Mouse (Mus musculus) intestine, embryonic 14.5 days (tissue): ENCODE measurements at regions not wholly inside any gene's neighbourhood (a gene's known extent, or its start where the extent isn't known, plus 50 kb on each side); places are given as distances from the start of the nearest gene placed in this dataset.
A peak's percentile ranks its signal among the peaks of the same experiment; 100 is the strongest.

ENCODE experiments used
- ATAC-seq: fragments of 200-750 bp; cut with Nextera tagmentation; replicated peaks from 2 replicates; pipeline ENCODE4 v1.8.0; 2017; ENCODE audit warnings: low read depth, moderate number of reproducible peaks, moderate TSS enrichment, moderate library complexity; ENCODE audit not compliant: low FRiP score, low TSS enrichment
- DNase-seq: peaks from one replicate; pipeline ENCODE4 v3.0.0-alpha.2; 2018; ENCODE audit warnings: low spot score
- H3K27ac ChIP-seq: fragments of 300-500 bp; sonication (generic); 2 replicates; pipeline ENCODE4 v1.5.1; 2014; ENCODE audit warnings: low read depth, mild to moderate bottlenecking, control low read depth
- H3K27me3 ChIP-seq: fragments of 300-500 bp; sonication (generic); replicated peaks from 2 replicates; pipeline ENCODE4 v1.6.1; 2014; ENCODE audit warnings: low read length, control low read depth; ENCODE audit not compliant: control insufficient read depth, insufficient read depth
- H3K36me3 ChIP-seq: fragments of 300-500 bp; sonication (generic); 2 replicates; pipeline ENCODE4 v1.6.1; 2014; ENCODE audit warnings: low read length, control low read depth; ENCODE audit not compliant: control insufficient read depth, insufficient read depth
- H3K4me1 ChIP-seq: fragments of 300-500 bp; sonication (generic); replicated peaks from 2 replicates; pipeline ENCODE4 v1.6.1; 2014; ENCODE audit warnings: low read length, control low read depth, mixed read lengths; ENCODE audit not compliant: control insufficient read depth, insufficient read depth
- H3K4me2 ChIP-seq: fragments of 300-500 bp; sonication (generic); 2 replicates; pipeline ENCODE4 v1.6.1; 2014; ENCODE audit warnings: low read length
- H3K4me3 ChIP-seq: fragments of 300-500 bp; sonication (generic); 2 replicates; pipeline ENCODE4 v1.5.1; 2014; ENCODE audit warnings: low read depth, low read length, control low read depth, mixed read lengths
- H3K9ac ChIP-seq: fragments of 300-500 bp; sonication (generic); 2 replicates; pipeline ENCODE4 v1.6.1; 2014; ENCODE audit warnings: mild to moderate bottlenecking, low read length
- H3K9me3 ChIP-seq: fragments of 300-500 bp; sonication (generic); 2 replicates; pipeline ENCODE4 v1.6.1; 2016; ENCODE audit warnings: low read length, control low read depth; ENCODE audit not compliant: control insufficient read depth
- WGBS: fragments of 180-500 bp; shearing (Covaris S2); extraction: QIAGEN DNeasy Blood & Tissue Kit; methylation state at CpG from one replicate; pipeline ENCODE4 v1.1.7; 2014; 5-methylcytosine and 5-hydroxymethylcytosine counted together

GRCm38 (mm10) chr3:52466984-52467565, 198.9 kb downstream of the Foxo1 start:
- no peak overlapping the region for H3K27ac ChIP-seq
- H3K4me1 ChIP-seq = no peaks in the 10 kb centered on the region
- no peak overlapping the region for H3K9ac ChIP-seq
- WGBS = 43% methylated on average over 11 of the region's 11 CpGs
- H3K27me3 ChIP-seq = no peaks in the 10 kb centered on the region
- H3K4me3 ChIP-seq = no peak overlapping the region
- no peak overlapping the region for H3K4me2 ChIP-seq
- DNase-seq (no peak), ATAC-seq (no peak)
- peaks cover 12% of the 10 kb centered on the region; the same call in 1 of the 2 replicates for H3K9me3 ChIP-seq
- no peaks in the 10 kb centered on the region for H3K36me3 ChIP-seq

DNA sequence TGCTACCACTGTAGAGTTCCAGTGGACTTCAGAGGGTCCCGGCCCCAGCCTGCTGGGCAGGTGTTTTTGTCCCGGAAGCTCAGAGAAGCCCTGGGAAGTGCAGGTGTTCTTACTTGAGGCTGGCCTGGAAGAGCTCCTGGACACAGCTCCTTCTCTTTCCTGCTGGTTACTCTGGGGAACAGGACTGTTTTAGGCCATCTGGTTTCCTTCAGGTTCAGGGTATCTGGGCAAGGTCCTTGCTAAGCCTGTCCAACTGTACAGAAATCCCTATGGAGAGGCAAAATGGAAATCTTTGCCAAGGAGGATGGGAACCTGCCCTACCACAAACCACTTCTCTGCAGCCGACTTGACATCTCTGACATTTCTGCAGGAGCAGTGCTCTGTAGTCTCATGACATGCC, 198.4 kb downstream of the Foxo1 start:
- Histone ChIP-seq H3K4me3 (no peak overlapping the region), H3K4me2 (no peak overlapping the region), H3K27me3 (no peaks in the 10 kb centered on the region), H3K9me3 (peaks cover 9% of the 10 kb centered on the region; the same call in 1 of the 2 replicates), H3K4me1 (no peaks in the 10 kb centered on the region), H3K27ac (no peak overlapping the region), H3K36me3 (no peaks in the 10 kb centered on the region), H3K9ac (no peak overlapping the region)
- DNase-seq = no peak
- WGBS = 44% methylated on average over 3 of the region's 3 CpGs
- no peak for ATAC-seq

GRCm38 (mm10) chr3:52463911-52464310, 195.8 kb downstream of the Foxo1 start:
- H3K4me3 ChIP-seq = no peak overlapping the region
- H3K9ac ChIP-seq = no peak overlapping the region
- no peak for ATAC-seq
- H3K9me3 ChIP-seq = no peaks in the 10 kb centered on the region
- DNase-seq = no peak
- H3K27ac ChIP-seq = no peak overlapping the region
- no peaks in the 10 kb centered on the region for H3K4me1 ChIP-seq
- H3K27me3 ChIP-seq = no peaks in the 10 kb centered on the region
- no peaks in the 10 kb centered on the region for H3K36me3 ChIP-seq
- WGBS = 29% methylated on average over 7 of the region's 7 CpGs
- H3K4me2 ChIP-seq = no peak overlapping the region

- ATAC-seq (no peak), DNase-seq (no peak)
- WGBS = 64% methylated on average over 5 of the region's 5 CpGs
- H3K36me3 ChIP-seq = no peaks in the 10 kb centered on the region
- no peak overlapping the region for H3K4me2 ChIP-seq
- no peak overlapping the region for H3K27ac ChIP-seq
- H3K27me3 ChIP-seq = no peaks in the 10 kb centered on the region
- no peak overlapping the region for H3K9ac ChIP-seq
- no peaks in the 10 kb centered on the region for H3K9me3 ChIP-seq
- H3K4me1 ChIP-seq = no peaks in the 10 kb centered on the region
- no peak overlapping the region for H3K4me3 ChIP-seq
Measured at GRCm38 (mm10) chr3:52454955-52455354, 186.8 kb downstream of the Foxo1 start.

DNA sequence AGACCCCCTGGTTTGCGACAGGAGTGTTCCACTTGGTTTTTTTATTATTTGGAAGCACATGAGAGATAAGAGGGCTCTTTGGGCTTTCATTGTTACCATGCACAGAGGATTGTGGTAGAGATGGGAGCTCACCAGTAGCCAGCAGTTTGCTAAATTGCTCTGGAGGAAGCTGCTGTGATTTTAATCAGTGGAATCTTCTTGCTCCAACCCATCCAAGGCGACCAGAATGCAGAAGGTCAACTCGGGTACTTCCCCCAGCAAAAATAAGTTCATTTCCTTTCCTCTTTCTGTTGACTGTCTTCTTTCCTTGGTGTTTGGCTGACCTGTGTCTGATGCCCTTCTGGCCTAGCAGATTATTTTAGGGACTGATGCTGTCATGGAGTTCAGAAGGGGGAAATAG, 184.9 kb downstream of the Foxo1 start:
- ATAC-seq = no peak
- no peaks in the 10 kb centered on the region for H3K9me3 ChIP-seq
- peak; percentile 38 for DNase-seq
- H3K4me1 ChIP-seq = no peaks in the 10 kb centered on the region
- no peak overlapping the region for H3K27ac ChIP-seq
- 77% methylated on average over 3 of the region's 3 CpGs for WGBS
- H3K4me2 ChIP-seq = no peak overlapping the region
- no peak overlapping the region for H3K9ac ChIP-seq
- no peak overlapping the region for H3K4me3 ChIP-seq
- H3K36me3 ChIP-seq = no peaks in the 10 kb centered on the region
- H3K27me3 ChIP-seq = no peaks in the 10 kb centered on the region

GRCm38 (mm10) chr3:52452345-52452744, 184.2 kb downstream of the Foxo1 start:
- Histone ChIP-seq H3K4me1 (no peaks in the 10 kb centered on the region), H3K27ac (no peak overlapping the region), H3K4me3 (no peak overlapping the region), H3K4me2 (no peak overlapping the region), H3K36me3 (no peaks in the 10 kb centered on the region), H3K9me3 (no peaks in the 10 kb centered on the region), H3K9ac (no peak overlapping the region), H3K27me3 (no peaks in the 10 kb centered on the region)
- DNase-seq = no peak
- ATAC-seq = no peak
- 57% methylated on average over 5 of the region's 5 CpGs for WGBS

- Histone ChIP-seq H3K9ac (no peak overlapping the region), H3K27me3 (no peaks in the 10 kb centered on the region), H3K27ac (no peak overlapping the region), H3K4me2 (no peak overlapping the region), H3K9me3 (no peaks in the 10 kb centered on the region), H3K4me1 (no peaks in the 10 kb centered on the region), H3K36me3 (no peaks in the 10 kb centered on the region), H3K4me3 (no peak overlapping the region)
- ATAC-seq (no peak), DNase-seq (no peak)
- 68% methylated on average over 1 of the region's 1 CpGs for WGBS
Measured at GRCm38 (mm10) chr3:52446991-52447390, 178.9 kb downstream of the Foxo1 start.

DNA sequence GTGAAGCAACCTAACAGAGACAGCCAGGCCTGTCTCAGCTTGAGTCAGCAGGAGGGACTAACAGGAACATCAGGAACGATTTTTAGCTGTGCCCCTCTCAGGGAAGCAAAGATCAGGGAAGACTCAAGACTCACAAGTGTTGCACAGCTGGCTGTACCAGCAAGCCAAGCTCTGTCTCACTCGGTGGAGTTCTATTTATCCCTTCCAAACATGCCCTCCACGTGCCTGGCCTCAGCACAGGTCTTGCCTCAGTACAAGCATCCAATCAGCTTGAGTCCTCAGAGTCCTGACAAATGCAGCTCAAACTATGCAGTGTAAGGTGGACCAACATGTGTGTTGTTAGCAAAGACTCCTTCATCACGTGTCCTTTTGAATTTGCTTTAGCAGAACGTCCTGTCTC, 178.4 kb downstream of the Foxo1 start:
- Histone ChIP-seq H3K4me2 (no peak overlapping the region), H3K36me3 (no peaks in the 10 kb centered on the region), H3K4me3 (no peak overlapping the region), H3K9me3 (no peaks in the 10 kb centered on the region), H3K9ac (no peak overlapping the region), H3K4me1 (no peaks in the 10 kb centered on the region), H3K27me3 (no peaks in the 10 kb centered on the region), H3K27ac (no peak overlapping the region)
- ATAC-seq = no peak
- no peak for DNase-seq
- 69% methylated on average over 5 of the region's 5 CpGs for WGBS

DNA sequence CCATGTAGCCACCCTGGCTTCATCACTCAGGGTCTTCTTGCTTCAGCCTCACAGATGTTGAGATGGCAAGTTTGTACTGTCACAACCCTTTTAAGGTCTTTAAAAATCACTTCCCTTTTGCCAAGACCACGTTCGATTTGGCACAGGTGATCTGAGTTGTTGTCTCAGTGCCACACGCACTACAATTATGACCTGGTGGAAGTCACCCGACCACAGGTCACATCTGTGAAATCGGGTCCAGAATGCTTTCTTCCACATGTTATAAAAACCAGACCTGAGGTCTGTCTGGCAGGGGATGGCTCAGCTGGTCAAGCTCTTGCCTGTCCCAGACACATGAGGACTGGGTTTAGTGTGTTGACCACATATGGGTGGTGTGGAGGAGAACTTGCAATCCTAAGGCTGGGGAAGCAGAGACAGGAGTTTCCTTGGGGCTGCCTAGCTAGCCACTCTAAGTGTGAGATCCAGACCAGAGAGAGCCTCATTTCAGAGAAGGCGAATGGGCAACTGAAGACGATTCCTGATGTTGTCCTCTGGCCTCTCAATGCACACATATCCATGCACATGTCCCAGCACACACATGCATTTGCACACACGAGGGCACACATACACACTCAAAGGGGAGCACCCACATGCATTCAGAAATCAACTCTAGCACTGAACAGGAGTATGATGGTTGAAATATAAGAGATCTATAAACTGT, 176.4 kb downstream of the Foxo1 start:
- Histone ChIP-seq H3K4me3 (no peak overlapping the region), H3K36me3 (no peaks in the 10 kb centered on the region), H3K4me2 (no peak overlapping the region), H3K9ac (no peak overlapping the region), H3K27ac (no peak overlapping the region), H3K4me1 (no peaks in the 10 kb centered on the region), H3K9me3 (no peaks in the 10 kb centered on the region), H3K27me3 (no peaks in the 10 kb centered on the region)
- DNase-seq (no peak), ATAC-seq (no peak)
- 86% methylated on average over 8 of the region's 8 CpGs for WGBS
